Mouse (Mus musculus) myocyte (in vitro differentiated cells): ENCODE results near the gene Rasal3.

Experiments
- MAX ChIP-seq: IDR thresholded peaks from one replicate; pipeline ENCODE4 v1.6.1; 2011; ENCODE audit warnings: low read depth, mild to moderate bottlenecking, control low read depth
- MYOG ChIP-seq, 3 experiments: IDR thresholded peaks; one replicate each; pipeline ENCODE4 v1.6.1; 2011; ENCODE audit warnings: control low read depth in 2 of 3, low read depth in 2 of 3, mild to moderate bottlenecking in 2 of 3; ENCODE audit not compliant: insufficient read length in 2 of 3, control insufficient read depth in 1 of 3, insufficient read depth in 1 of 3
- POLR2A ChIP-seq: IDR thresholded peaks from one replicate; pipeline ENCODE4 v1.6.1; 2011; ENCODE audit warnings: low read depth, mild to moderate bottlenecking, control low read depth, moderate library complexity; ENCODE audit not compliant: insufficient read length
- TCF3 ChIP-seq: IDR thresholded peaks from one replicate; pipeline ENCODE4 v1.6.1; 2011; ENCODE audit warnings: low read depth, control low read depth; ENCODE audit not compliant: insufficient read length
- USF1 ChIP-seq: IDR thresholded peaks from one replicate; pipeline ENCODE4 v1.6.1; 2011; ENCODE audit warnings: low read depth, mild to moderate bottlenecking, control low read depth, moderate library complexity

DNA sequence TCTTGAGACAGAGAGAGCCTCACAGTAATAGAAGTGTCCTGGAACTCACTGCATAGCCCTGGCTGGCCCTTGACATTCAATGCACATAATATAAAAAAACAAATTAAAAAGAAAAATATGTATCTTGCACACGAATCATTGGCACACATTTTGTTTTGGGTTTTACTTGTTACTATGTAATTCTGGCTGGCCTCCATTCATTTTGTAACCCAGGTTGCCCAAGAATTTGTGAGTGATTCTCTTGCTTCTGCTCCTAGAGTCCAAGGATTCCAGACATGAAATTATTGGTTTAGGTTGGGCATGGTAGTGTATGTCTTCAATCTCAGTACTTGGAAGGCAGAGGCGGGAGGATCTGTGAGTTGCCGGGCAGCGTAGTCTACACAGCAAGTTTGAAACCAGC lies 33.7 kb upstream of the Rasal3 start:
- TF ChIP-seq POLR2A (no peak), TCF3 (no peak), MAX (no peak), USF1 (no peak), MYOG (IDR thresholded peaks at IDR 0.05; ENCODE audit: control insufficient read depth in 1 of 3, insufficient read depth in 1 of 3, insufficient read length in 2 of 3, low read depth in 2 of 3) (no peak)
